Mouse (Mus musculus): Measurements from ENCODE around the gene Vmn2r91.
"Not testable (repeated sequence)": the region's sequence is repeated elsewhere in the genome, so short reads cannot be mapped to it uniquely, and the experiment has no call there.

GRCm38 (mm10) chr17:18102265-18102664 is 17.4 kb downstream of the Vmn2r91 start:
- TF ChIP-seq EP300 (IDR thresholded peaks at IDR 0.05; ENCODE audit: low read length); MAFK (IDR thresholded peaks at IDR 0.05; ENCODE audit: insufficient replicate concordance, low read length); CTCF (conservative IDR thresholded peaks at IDR 0.05 in 1 of 2, IDR thresholded peaks at IDR 0.05 in 1 of 2; ENCODE audit: low read depth in 2 of 2, low read length in 2 of 2): not testable (repeated sequence)
